Mouse (Mus musculus): ENCODE results near the gene Mertk. TPM values are rescaled to one million over a fixed set of nuclear protein-coding genes. Genes with fewer than 3 reads are reported as not detected.

The Mertk gene
- polyA plus RNA-seq, 1 experiment from 2014 or later, result 6.1 TPM

DNA sequence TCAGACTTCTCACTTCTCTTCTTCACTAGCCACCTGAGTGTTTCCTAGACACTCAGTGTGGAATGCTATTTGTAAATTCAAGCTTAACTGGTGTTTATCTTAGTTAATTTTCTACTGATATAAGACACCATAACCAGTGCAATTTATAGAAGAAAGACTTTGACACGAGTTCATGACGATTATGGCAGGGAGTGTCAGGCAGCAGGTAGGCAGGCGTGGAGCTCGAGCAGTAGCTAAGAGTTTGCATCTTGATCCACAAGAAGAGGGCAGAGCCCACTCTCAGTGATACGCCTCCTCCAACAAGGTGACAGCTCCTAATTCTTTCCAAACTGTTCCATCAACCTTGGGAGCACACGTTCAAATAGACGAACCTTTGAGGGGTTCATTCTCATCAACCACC, 27.9 kb downstream of the Mertk start:
- no peak for DNase-seq
- no peaks in the 10 kb centered on the region for H3K27me3 ChIP-seq (ENCODE audit: insufficient read depth, low read length)
- no peaks in the 10 kb centered on the region for H3K9me3 ChIP-seq (ENCODE audit: low read length)
- no peaks in the 10 kb centered on the region for H3K4me1 ChIP-seq (ENCODE audit: insufficient read depth)
- no peak for ATAC-seq
- H3K4me3 ChIP-seq (ENCODE audit: low read depth, low read length), result no peak overlapping the region
- WGBS (ENCODE audit: insufficient replicate concordance), result 69% methylated on average over 7 of the region's 7 CpGs
- H3K9ac ChIP-seq (replicated peaks), result no peak overlapping the region
- no peak for TF ChIP-seq CTCF (IDR thresholded peaks at IDR 0.05; ENCODE audit: low read depth)
- no peak for TF ChIP-seq EP300 (IDR thresholded peaks at IDR 0.05; ENCODE audit: low read depth)
- H3K36me3 ChIP-seq (replicated peaks; ENCODE audit: insufficient read depth, low read length), result no peaks in the 10 kb centered on the region; the same call in 1 of the 2 replicates
- no peak overlapping the region for H3K4me2 ChIP-seq (ENCODE audit: low read depth, low read length)
- H3K27ac ChIP-seq (ENCODE audit: low read depth), result no peak overlapping the region

GRCm38 (mm10) chr2:128727552-128727951, 28.8 kb downstream of the Mertk start:
- Histone ChIP-seq H3K9me3 (ENCODE audit: low read length) (no peaks in the 10 kb centered on the region), H3K27ac (ENCODE audit: low read depth) (no peak overlapping the region), H3K4me3 (ENCODE audit: low read depth, low read length) (no peak overlapping the region), H3K4me1 (ENCODE audit: insufficient read depth) (peaks cover 3% of the 10 kb centered on the region; the same call in 1 of the 2 replicates), H3K9ac (replicated peaks) (no peak overlapping the region), H3K36me3 (replicated peaks; ENCODE audit: insufficient read depth, low read length) (no peaks in the 10 kb centered on the region; the same call in 1 of the 2 replicates), H3K4me2 (ENCODE audit: low read depth, low read length) (no peak overlapping the region), H3K27me3 (ENCODE audit: insufficient read depth, low read length) (no peaks in the 10 kb centered on the region)
- WGBS (ENCODE audit: insufficient replicate concordance), result 54% methylated on average over 3 of the region's 3 CpGs
- no peak for ATAC-seq
- DNase-seq, result no peak
- TF ChIP-seq CTCF (IDR thresholded peaks at IDR 0.05; ENCODE audit: low read depth) (no peak), EP300 (IDR thresholded peaks at IDR 0.05; ENCODE audit: low read depth) (no peak)

GRCm38 (mm10) chr2:128728066-128728465, 29.3 kb downstream of the Mertk start:
- TF ChIP-seq EP300 (IDR thresholded peaks at IDR 0.05; ENCODE audit: low read depth) (no peak), CTCF (IDR thresholded peaks at IDR 0.05; ENCODE audit: low read depth) (no peak)
- H3K4me2 ChIP-seq (ENCODE audit: low read depth, low read length), result no peak overlapping the region
- no peaks in the 10 kb centered on the region for H3K9me3 ChIP-seq (ENCODE audit: low read length)
- H3K4me3 ChIP-seq (ENCODE audit: low read depth, low read length), result no peak overlapping the region
- no peaks in the 10 kb centered on the region; the same call in 1 of the 2 replicates for H3K36me3 ChIP-seq (replicated peaks; ENCODE audit: insufficient read depth, low read length)
- H3K27me3 ChIP-seq (ENCODE audit: insufficient read depth, low read length), result no peaks in the 10 kb centered on the region
- no peak for ATAC-seq
- DNase-seq, result no peak
- peaks cover 3% of the 10 kb centered on the region; the same call in 1 of the 2 replicates for H3K4me1 ChIP-seq (ENCODE audit: insufficient read depth)
- H3K9ac ChIP-seq (replicated peaks), result no peak overlapping the region
- WGBS (ENCODE audit: insufficient replicate concordance), result 74% methylated on average over 4 of the region's 4 CpGs
- H3K27ac ChIP-seq (ENCODE audit: low read depth), result no peak overlapping the region

- no peaks in the 10 kb centered on the region; the same call in 1 of the 2 replicates for H3K36me3 ChIP-seq (replicated peaks; ENCODE audit: insufficient read depth, low read length)
- H3K9me3 ChIP-seq (ENCODE audit: low read length), result no peaks in the 10 kb centered on the region
- TF ChIP-seq CTCF (IDR thresholded peaks at IDR 0.05; ENCODE audit: low read depth) (no peak), EP300 (IDR thresholded peaks at IDR 0.05; ENCODE audit: low read depth) (no peak)
- H3K4me1 ChIP-seq (ENCODE audit: insufficient read depth), result peaks cover 3% of the 10 kb centered on the region; the same call in 1 of the 2 replicates
- ATAC-seq, result no peak
- H3K27me3 ChIP-seq (ENCODE audit: insufficient read depth, low read length), result no peaks in the 10 kb centered on the region
- DNase-seq, result no peak
- no peak overlapping the region for H3K4me2 ChIP-seq (ENCODE audit: low read depth, low read length)
- H3K4me3 ChIP-seq (ENCODE audit: low read depth, low read length), result no peak overlapping the region
- H3K9ac ChIP-seq (replicated peaks), result no peak overlapping the region
- 74% methylated on average over 7 of the region's 7 CpGs for WGBS (ENCODE audit: insufficient replicate concordance)
- no peak overlapping the region for H3K27ac ChIP-seq (ENCODE audit: low read depth)
These were observed 30.4 kb downstream of the Mertk start for GRCm38 (mm10) chr2:128729141-128729540.

DNA sequence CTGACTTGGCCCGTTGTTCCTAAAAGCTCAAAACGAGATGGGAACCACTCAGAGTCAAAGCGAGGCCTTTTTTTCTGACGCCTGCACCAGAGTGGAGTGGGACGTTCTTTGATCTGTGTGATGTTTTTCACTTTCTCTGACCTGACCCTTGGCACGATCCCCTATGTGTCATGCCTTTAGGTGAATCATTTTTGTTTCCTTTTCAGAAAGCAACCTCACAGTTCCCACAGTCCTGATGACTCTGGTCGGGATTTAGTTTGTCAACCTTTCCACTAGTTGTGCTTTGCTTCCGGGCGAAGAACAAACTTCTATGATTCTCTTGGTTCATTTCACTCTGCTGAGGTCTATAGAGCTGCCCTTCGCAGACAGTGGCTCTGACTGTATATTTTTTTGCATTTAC, 32.8 kb downstream of the Mertk start:
- ATAC-seq (peak; percentile 91), DNase-seq (peak; percentile 27)
- no peaks in the 10 kb centered on the region for H3K9me3 ChIP-seq (ENCODE audit: low read length)
- no peak overlapping the region for H3K9ac ChIP-seq (replicated peaks)
- H3K4me1 ChIP-seq (ENCODE audit: insufficient read depth), result peaks cover 6% of the 10 kb centered on the region
- H3K36me3 ChIP-seq (replicated peaks; ENCODE audit: insufficient read depth, low read length), result no peaks in the 10 kb centered on the region; the same call in 1 of the 2 replicates
- H3K4me3 ChIP-seq (ENCODE audit: low read depth, low read length), result no peak overlapping the region
- H3K27ac ChIP-seq (ENCODE audit: low read depth), result peak overlapping the region; percentile 70
- no peaks in the 10 kb centered on the region for H3K27me3 ChIP-seq (ENCODE audit: insufficient read depth, low read length)
- H3K4me2 ChIP-seq (ENCODE audit: low read depth, low read length), result no peak overlapping the region
- 66% methylated on average over 10 of the region's 10 CpGs for WGBS (ENCODE audit: insufficient replicate concordance)
- TF ChIP-seq CTCF (IDR thresholded peaks at IDR 0.05; ENCODE audit: low read depth), result no peak
- TF ChIP-seq EP300 (IDR thresholded peaks at IDR 0.05; ENCODE audit: low read depth), result no peak

DNA sequence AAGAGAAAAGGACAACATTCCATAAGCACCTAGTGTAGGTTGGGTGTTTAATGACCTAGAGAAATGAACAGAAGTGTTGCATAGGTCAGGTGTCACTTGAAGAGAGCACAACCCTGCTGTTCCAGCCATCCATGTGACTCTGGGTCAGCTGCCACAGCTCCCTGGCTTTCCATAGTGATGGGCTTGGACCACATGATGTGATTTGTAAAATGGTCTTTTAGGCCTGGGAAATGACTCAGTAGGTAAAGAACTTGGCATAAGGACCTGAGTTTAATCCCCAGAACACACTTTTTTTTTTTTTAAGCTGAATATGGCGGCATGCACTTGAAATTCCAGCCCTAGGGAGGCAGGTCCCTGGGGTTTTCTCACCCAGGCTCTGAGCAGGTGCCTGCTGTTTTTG, 33.2 kb downstream of the Mertk start:
- no peak overlapping the region for H3K4me3 ChIP-seq (ENCODE audit: low read depth, low read length)
- ATAC-seq, result peak; percentile 41
- TF ChIP-seq EP300 (IDR thresholded peaks at IDR 0.05; ENCODE audit: low read depth), result no peak
- no peak for TF ChIP-seq CTCF (IDR thresholded peaks at IDR 0.05; ENCODE audit: low read depth)
- no peaks in the 10 kb centered on the region; the same call in 1 of the 2 replicates for H3K36me3 ChIP-seq (replicated peaks; ENCODE audit: insufficient read depth, low read length)
- 89% methylated on average over 1 of the region's 1 CpGs for WGBS (ENCODE audit: insufficient replicate concordance)
- no peaks in the 10 kb centered on the region for H3K27me3 ChIP-seq (ENCODE audit: insufficient read depth, low read length)
- peak overlapping the region; percentile 70 for H3K27ac ChIP-seq (ENCODE audit: low read depth)
- DNase-seq, result no peak
- no peaks in the 10 kb centered on the region for H3K9me3 ChIP-seq (ENCODE audit: low read length)
- peaks cover 6% of the 10 kb centered on the region for H3K4me1 ChIP-seq (ENCODE audit: insufficient read depth)
- no peak overlapping the region for H3K9ac ChIP-seq (replicated peaks)
- H3K4me2 ChIP-seq (ENCODE audit: low read depth, low read length), result no peak overlapping the region

Measured in liver, postnatal 0 days (tissue).